Mouse (Mus musculus) G1E (cell line): Measurements from ENCODE around the gene Tcf7l1. TPM values are rescaled to one million over a fixed set of nuclear protein-coding genes. Genes with fewer than 3 reads are reported as not detected.

ENCODE experiments used
- ATAC-seq: 2 replicates; pipeline ENCODE4 v1.8.0; 2016; ENCODE audit warnings: mild to moderate bottlenecking; ENCODE audit not compliant: insufficient number of reproducible peaks, poor library complexity, low FRiP score, severe bottlenecking; ENCODE audit errors: extremely low read depth
- DNase-seq: peaks from one replicate; pipeline ENCODE4 v3.0.0; 2012; ENCODE audit warnings: low spot score
- H3K27me3 ChIP-seq: 2 replicates; pipeline ENCODE4 v1.6.1; 2012; ENCODE audit warnings: mild to moderate bottlenecking, low read length, inconsistent platforms; ENCODE audit not compliant: insufficient read depth
- H3K36me3 ChIP-seq: replicated peaks from 2 replicates; pipeline ENCODE3; 2012; ENCODE audit warnings: mild to moderate bottlenecking, inconsistent platforms
- H3K4me1 ChIP-seq: 2 replicates; pipeline ENCODE4 v1.6.1; 2012; ENCODE audit warnings: low read depth, low read length, inconsistent platforms, mixed read lengths; ENCODE audit not compliant: insufficient read depth
- H3K4me3 ChIP-seq: 2 replicates; pipeline ENCODE4 v1.5.1; 2012; ENCODE audit warnings: low read depth, mild to moderate bottlenecking, inconsistent platforms, low read length, moderate library complexity, mixed read lengths
- H3K9me3 ChIP-seq: replicated peaks from 2 replicates; pipeline ENCODE4 v1.6.1; 2012; ENCODE audit warnings: inconsistent platforms
- GATA1 ChIP-seq: IDR thresholded peaks from 2 replicates; pipeline ENCODE4 v1.6.1; 2012; ENCODE audit warnings: borderline replicate concordance, low read length, inconsistent platforms, mixed read lengths
- POLR2AphosphoS5 ChIP-seq: IDR thresholded peaks from 2 replicates; pipeline ENCODE4 v1.6.1; 2012; ENCODE audit warnings: low read depth, low read length, inconsistent platforms; ENCODE audit not compliant: insufficient replicate concordance
- polyA plus RNA-seq: library from polyadenylated mRNA; stranded (reverse); fragments of >175 nt; gene quantifications from 2 replicates; pipeline ENCODE4 v1.2.3, GENCODE M21; 2012
- total RNA-seq, 2 experiments: library from RNA; stranded (forward) in 1 of 2; stranded (reverse) in 1 of 2; fragments of 200-1000 nt in 1 of 2; fragments of >200 nt in 1 of 2; fragmentation: Nextera tagmentation in 1 of 2; gene quantifications; 2 replicates each; pipeline ENCODE4 v1.2.3; 2014 to 2017

Tcf7l1 gene
- total and polyA plus RNA-seq, 3 experiments = 0.38 TPM; not detected in 2

DNA sequence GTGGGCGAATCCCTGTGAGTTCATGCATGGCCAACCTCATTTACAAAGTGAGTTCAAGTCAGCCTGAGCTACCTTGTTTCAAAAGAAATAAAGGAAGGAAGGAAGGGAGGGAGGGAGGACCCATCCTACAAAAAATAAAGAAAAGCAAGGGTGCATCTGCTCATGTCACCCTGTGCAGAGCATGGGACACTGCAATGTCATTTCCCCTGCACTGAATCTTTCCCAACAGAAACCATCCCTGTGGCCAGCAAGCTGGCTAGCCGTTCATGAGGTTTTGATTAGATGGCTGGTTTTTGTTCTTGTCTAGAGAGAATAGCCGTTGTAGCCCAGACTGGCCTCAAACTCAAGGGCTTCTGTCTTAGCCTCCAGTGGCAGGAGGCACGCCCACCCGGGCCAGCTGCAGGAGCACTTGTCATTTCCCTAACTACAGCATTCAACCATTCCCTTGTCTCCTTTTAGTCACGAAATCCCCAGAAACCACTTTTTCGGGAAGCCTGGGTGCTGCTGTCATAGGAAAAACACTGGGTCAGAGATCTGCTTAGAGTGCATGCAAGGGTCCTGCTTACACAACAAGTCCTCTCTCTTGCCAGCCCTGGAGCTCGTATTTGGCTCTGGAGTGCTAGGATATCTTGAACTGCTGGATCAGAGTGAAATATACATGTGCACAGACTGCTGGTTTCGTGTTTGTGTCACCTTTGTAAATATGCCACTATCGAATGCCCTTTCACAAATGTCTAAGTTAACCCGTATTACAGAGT, 207.2 kb downstream of the Tcf7l1 start:
- DNase-seq = no peak
- Histone ChIP-seq H3K36me3 (peaks cover 60% of the 10 kb centered on the region), H3K4me1 (no peaks in the 10 kb centered on the region), H3K27me3 (no peaks in the 10 kb centered on the region), H3K9me3 (no peaks in the 10 kb centered on the region), H3K4me3 (no peak overlapping the region)
- no peak for ATAC-seq
- no peak for TF ChIP-seq POLR2AphosphoS5
- no peak for TF ChIP-seq GATA1

Other genes starting within 250 kb of the Tcf7l1 start
- gene Capg, start 244.9 kb downstream of the Tcf7l1 start, total RNA-seq (2014; fragmentation: Nextera tagmentation) = 37.8 and 38.0 TPM in 2 replicates
- 113 and 150 TPM in 2 replicates for gene Capg, start 244.9 kb downstream of the Tcf7l1 start, total RNA-seq (2017)
- 88.6 and 102 TPM in 2 replicates for gene Capg, start 244.9 kb downstream of the Tcf7l1 start, polyA plus RNA-seq
- gene Elmod3, start 190.8 kb downstream of the Tcf7l1 start, total RNA-seq (2014; fragmentation: Nextera tagmentation) = 20.4 and 25.5 TPM in 2 replicates
- gene Elmod3, start 190.8 kb downstream of the Tcf7l1 start, total RNA-seq (2017) = 8.6 and 9.8 TPM in 2 replicates
- 16.6 and 22.1 TPM in 2 replicates for gene Elmod3, start 190.8 kb downstream of the Tcf7l1 start, polyA plus RNA-seq
- gene Retsat, start 190.8 kb downstream of the Tcf7l1 start, total RNA-seq (2014; fragmentation: Nextera tagmentation) = 13.1 and 13.6 TPM in 2 replicates
- gene Retsat, start 190.8 kb downstream of the Tcf7l1 start, total RNA-seq (2017) = 12.6 and 14.8 TPM in 2 replicates
- 6.1 and 25.6 TPM in 2 replicates for gene Retsat, start 190.8 kb downstream of the Tcf7l1 start, polyA plus RNA-seq
- 49.7 and 50.1 TPM in 2 replicates for gene Tgoln1, start 172.3 kb downstream of the Tcf7l1 start, total RNA-seq (2014; fragmentation: Nextera tagmentation)
- 60.3 and 72.6 TPM in 2 replicates for gene Tgoln1, start 172.3 kb downstream of the Tcf7l1 start, total RNA-seq (2017)
- 2.0 and 4.4 TPM in 2 replicates for gene Tgoln1, start 172.3 kb downstream of the Tcf7l1 start, polyA plus RNA-seq
- 102 and 119 TPM in 2 replicates for gene Kcmf1, start 110.7 kb upstream of the Tcf7l1 start, total RNA-seq (2014; fragmentation: Nextera tagmentation)
- 65.2 and 81.3 TPM in 2 replicates for gene Kcmf1, start 110.7 kb upstream of the Tcf7l1 start, total RNA-seq (2017)
- 27.3 and 88.5 TPM in 2 replicates for gene Kcmf1, start 110.7 kb upstream of the Tcf7l1 start, polyA plus RNA-seq
- 8.3 and 11.8 TPM in 2 replicates for gene Tmsb10, start 169.5 kb upstream of the Tcf7l1 start, total RNA-seq (2014; fragmentation: Nextera tagmentation)
- gene Tmsb10, start 169.5 kb upstream of the Tcf7l1 start, total RNA-seq (2017) = 10.5 and 12.1 TPM in 2 replicates
- gene Tmsb10, start 169.5 kb upstream of the Tcf7l1 start, polyA plus RNA-seq = 7.1 and 9.3 TPM in 2 replicates